Mouse (Mus musculus) embryonic fibroblast, embryonic 13.5 days (primary cell): ENCODE data around the gene Cnksr3. TPM values are rescaled to one million over a fixed set of nuclear protein-coding genes. Genes with fewer than 3 reads are reported as not detected.
A peak's percentile ranks its signal among the peaks of the same experiment; 100 is the strongest.

Source experiments
- H3K27ac ChIP-seq: 2 replicates; pipeline ENCODE4 v1.5.1; 2012; ENCODE audit warnings: low read length, control low read depth, inconsistent platforms; ENCODE audit not compliant: insufficient read depth
- H3K4me1 ChIP-seq: 2 replicates; pipeline ENCODE4 v1.6.1; 2011; ENCODE audit warnings: low read length; ENCODE audit not compliant: control insufficient read depth, insufficient read depth
- H3K4me3 ChIP-seq: 2 replicates; pipeline ENCODE4 v1.5.1; 2011; ENCODE audit warnings: mild to moderate bottlenecking, control low read depth, low read length; ENCODE audit not compliant: insufficient read depth
- CTCF ChIP-seq: IDR thresholded peaks from 2 replicates; pipeline ENCODE4 v1.5.1; 2011; ENCODE audit warnings: mild to moderate bottlenecking, control low read depth, low read length, moderate library complexity, borderline replicate concordance; ENCODE audit not compliant: insufficient read depth
- POLR2A ChIP-seq: IDR thresholded peaks from 2 replicates; pipeline ENCODE4 v1.6.1; 2011; ENCODE audit warnings: low read depth, mild to moderate bottlenecking, control low read depth, low read length, moderate library complexity
- polyA plus RNA-seq: library from polyadenylated mRNA; stranded (reverse); fragments of >200 nt; gene quantifications from 2 replicates; pipeline ENCODE4 v1.2.4, GENCODE M21; 2011; ENCODE audit warnings: low read depth; ENCODE audit not compliant: missing spikeins, insufficient read length

The Cnksr3 gene
- polyA plus RNA-seq, 1 experiment = 13.9 TPM

- Histone ChIP-seq H3K4me3 (no peak overlapping the region), H3K4me1 (no peaks in the 10 kb centered on the region), H3K27ac (no peak overlapping the region)
- no peak for TF ChIP-seq POLR2A
- no peak for TF ChIP-seq CTCF
Measured at GRCm38 (mm10) chr10:7149671-7150595, 62.1 kb downstream of the Cnksr3 start.

- Histone ChIP-seq H3K27ac (no peak overlapping the region), H3K4me1 (no peaks in the 10 kb centered on the region), H3K4me3 (no peak overlapping the region)
- no peak for TF ChIP-seq CTCF
- TF ChIP-seq POLR2A = no peak
Measured at GRCm38 (mm10) chr10:7145614-7146013, 66.4 kb downstream of the Cnksr3 start.

DNA sequence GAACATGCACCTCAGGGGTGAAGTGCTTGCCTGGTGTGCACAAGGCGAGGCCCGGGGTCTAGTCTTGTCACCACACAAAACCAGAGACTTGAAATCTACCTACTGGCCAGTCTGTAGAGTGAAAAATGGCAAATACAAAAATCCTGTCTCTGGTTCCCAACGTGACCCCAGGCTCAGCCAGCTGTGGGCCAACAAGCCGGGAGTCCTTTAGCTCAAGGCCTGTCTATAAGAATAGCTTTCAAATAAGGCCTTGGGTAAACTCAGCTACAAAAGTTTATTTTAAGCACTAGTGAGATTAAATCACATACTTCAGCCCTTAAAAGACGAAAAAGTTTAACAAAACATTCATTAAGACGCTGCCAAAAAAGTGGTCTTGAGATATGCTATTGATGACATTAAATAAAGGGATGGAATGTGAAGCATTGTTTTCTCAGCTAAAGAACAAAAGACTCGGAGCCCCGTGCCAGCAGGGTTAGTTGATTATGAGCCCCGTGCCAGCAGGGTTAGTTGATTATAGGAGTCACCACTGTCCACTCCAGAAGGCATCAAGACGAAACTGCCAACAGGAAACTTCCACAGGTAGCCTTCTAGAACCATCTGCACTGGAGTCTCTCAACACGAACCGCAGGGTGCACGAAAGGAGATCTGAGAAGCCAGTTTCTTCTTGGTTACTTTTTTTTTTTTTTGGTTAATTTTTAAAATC, 67.8 kb downstream of the Cnksr3 start:
- peak overlapping the region; percentile 42 for H3K27ac ChIP-seq
- no peak overlapping the region for H3K4me3 ChIP-seq
- TF ChIP-seq CTCF = no peak
- no peaks in the 10 kb centered on the region for H3K4me1 ChIP-seq

- peak overlapping the region; percentile 62; the same call in 1 of the 2 replicates for H3K27ac ChIP-seq
- TF ChIP-seq POLR2A (no peak), CTCF (no peak)
- no peak overlapping the region for H3K4me3 ChIP-seq
- H3K4me1 ChIP-seq = no peaks in the 10 kb centered on the region
Measured at GRCm38 (mm10) chr10:7142287-7142686, 69.8 kb downstream of the Cnksr3 start.

DNA sequence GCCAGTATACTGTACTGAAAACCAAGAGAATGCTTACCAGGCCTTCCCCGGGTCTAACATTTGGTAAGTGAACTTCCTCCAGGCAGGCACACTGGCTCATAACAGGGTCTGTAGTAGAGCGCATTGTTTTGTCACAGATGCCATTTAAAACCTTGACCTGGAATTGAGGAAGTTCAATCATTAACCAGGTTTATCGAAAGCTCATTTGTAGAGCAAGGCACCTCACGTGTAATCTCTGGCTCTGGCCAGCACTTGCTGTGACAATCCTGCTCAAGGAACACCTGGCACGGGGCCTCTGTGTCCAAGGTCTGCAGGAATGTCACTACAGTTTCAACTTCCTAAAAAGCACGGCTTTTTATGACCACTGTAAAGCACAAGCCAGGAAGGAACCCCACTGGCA, 71.8 kb downstream of the Cnksr3 start:
- peaks cover 6% of the 10 kb centered on the region for H3K4me1 ChIP-seq
- no peak overlapping the region for H3K27ac ChIP-seq
- TF ChIP-seq CTCF (no peak), POLR2A (no peak)
- no peak overlapping the region for H3K4me3 ChIP-seq

DNA sequence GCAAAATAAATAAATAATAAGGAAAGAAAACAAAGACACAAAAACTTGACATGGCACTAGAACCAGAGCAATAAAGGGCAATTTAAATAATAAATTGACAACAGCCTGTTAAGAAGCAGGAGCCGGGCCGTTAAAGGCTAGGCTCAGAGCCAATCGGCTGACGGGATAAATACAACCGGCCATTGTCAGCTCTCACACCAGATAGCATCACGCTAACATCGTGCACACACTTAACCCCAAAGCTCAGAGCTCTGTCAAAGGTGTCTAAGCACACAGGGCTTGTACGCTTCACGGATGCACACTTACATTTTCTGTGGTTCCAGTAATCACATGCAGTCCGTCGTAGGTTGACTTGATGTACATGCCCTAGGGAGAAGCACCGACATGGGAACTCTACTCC, 74.0 kb downstream of the Cnksr3 start:
- TF ChIP-seq POLR2A (no peak), CTCF (no peak)
- Histone ChIP-seq H3K27ac (no peak overlapping the region), H3K4me3 (no peak overlapping the region), H3K4me1 (peaks cover 6% of the 10 kb centered on the region)

DNA sequence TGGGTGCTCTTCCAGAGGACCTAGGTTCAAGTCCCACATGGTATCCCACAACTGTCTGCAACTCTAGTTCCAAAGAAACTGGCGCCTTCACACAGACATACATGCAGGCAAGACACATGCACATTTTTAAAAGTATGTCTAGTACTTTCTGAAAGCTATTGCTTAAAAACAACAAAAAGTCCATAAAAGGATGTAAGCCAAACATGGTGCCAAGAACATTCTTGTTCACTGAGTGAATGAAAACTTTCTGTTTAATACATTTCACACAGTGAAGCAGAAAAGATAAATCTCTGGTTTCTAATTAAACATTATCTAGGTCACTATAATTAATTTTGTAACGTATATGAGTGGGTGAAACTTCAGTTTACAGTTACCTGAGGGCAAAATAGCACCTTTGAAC, 76.3 kb downstream of the Cnksr3 start:
- TF ChIP-seq CTCF (no peak), POLR2A (no peak)
- peak overlapping the region; percentile 68 for H3K27ac ChIP-seq
- H3K4me1 ChIP-seq = peaks cover 6% of the 10 kb centered on the region
- H3K4me3 ChIP-seq = no peak overlapping the region

DNA sequence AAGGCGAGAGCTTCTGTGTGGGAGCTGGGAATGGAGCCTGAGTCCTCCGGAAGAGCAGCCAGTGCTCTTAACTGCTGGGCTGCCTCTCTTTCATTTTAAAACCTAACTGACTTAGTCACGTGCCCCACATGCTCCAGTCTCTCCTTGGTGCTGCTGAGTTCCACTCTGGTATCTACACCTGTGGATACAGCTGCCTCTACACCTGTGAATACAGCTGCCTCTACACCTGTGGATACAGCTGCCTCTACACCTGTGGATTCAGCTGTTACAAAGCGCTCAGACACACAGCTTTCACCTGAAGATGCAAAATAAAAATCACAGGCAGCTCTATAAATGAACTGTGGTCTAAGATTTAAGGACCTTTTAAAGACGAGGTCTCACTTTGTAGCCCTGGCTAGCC, 79.0 kb downstream of the Cnksr3 start:
- TF ChIP-seq POLR2A = no peak
- no peak for TF ChIP-seq CTCF
- peaks cover 6% of the 10 kb centered on the region for H3K4me1 ChIP-seq
- H3K4me3 ChIP-seq = no peak overlapping the region
- H3K27ac ChIP-seq = no peak overlapping the region

DNA sequence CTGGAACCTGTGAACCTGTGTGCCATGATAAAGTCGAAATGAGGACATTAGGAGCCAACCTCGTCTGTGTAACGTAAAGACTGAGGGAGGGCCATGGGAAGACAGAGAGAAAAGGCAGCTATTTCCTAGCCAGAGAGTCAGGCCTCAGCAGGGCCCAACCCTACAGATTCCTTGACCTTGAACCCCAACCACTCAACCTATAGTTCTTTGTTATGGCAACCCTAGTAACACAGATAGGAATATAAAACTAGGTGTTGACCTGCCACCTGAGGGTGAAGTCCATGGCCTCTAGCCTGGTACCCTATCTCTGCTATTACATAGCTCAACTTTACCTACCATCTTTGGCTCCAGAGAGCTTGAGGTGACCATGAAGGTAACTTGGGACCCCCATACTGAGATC, 80.6 kb downstream of the Cnksr3 start:
- Histone ChIP-seq H3K4me1 (peaks cover 4% of the 10 kb centered on the region), H3K27ac (no peak overlapping the region), H3K4me3 (no peak overlapping the region)
- TF ChIP-seq CTCF (no peak), POLR2A (no peak)

DNA sequence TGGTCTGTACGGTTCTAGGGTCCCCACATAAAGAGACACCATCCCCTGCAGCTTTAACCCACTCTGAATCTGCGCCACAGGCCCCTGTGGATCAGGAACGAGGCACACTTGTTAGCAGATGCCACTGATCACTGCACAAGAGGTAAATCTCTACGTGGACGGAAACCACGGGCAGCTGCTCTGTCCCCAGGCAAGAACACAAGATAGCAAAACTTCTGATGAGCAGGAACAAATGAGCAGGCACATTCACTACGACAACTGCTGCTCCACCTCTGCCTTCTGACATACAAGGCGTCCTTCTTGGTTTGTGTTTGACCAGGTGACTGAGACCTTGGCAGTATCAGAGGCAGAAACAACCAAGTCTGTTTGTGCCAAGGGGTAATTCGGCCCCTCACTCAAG, 84.2 kb downstream of the Cnksr3 start:
- TF ChIP-seq CTCF (no peak), POLR2A (no peak)
- H3K4me1 ChIP-seq = 0 out of 2 replicates have a peak, but pooled peaks cover 5% of the 10 kb centered on the region
- H3K4me3 ChIP-seq = no peak overlapping the region
- no peak overlapping the region for H3K27ac ChIP-seq

- peaks cover 11% of the 10 kb centered on the region for H3K4me1 ChIP-seq
- H3K4me3 ChIP-seq = no peak overlapping the region
- H3K27ac ChIP-seq = peak overlapping the region; percentile 46; the same call in 1 of the 2 replicates
- no peak for TF ChIP-seq POLR2A
- TF ChIP-seq CTCF = no peak
Measured at GRCm38 (mm10) chr10:7126882-7127281, 85.2 kb downstream of the Cnksr3 start.
